In the genomic region with DNA sequence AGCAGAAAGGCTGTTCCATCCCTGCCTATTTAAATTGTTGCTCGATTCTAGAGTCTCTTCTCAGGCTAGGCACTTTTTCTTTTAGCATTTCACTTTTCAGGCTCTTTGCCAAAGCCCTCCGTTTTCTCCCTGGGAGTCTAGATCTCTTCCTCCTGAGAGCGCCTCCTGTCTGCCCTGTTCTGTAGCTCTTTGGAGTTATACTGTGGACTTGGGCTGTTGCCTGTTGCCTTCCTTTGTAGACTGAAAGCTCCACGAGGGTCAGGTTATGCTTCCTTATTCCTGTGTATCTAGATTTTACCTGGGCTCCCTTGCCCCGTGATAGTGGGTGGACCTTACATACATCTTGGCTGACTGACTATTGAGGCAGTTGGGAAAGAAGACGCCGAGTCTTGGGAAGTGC, we compare ENCODE assay signal across 12 mouse cellular contexts. TPM values are rescaled to one million over a fixed set of nuclear protein-coding genes. Genes with fewer than 3 reads are reported as not detected.
DNase-seq lines count a peak whose midpoint lies in the region; ATAC-seq and TF ChIP-seq lines count a peak whose summit lies in the region.
"Had no signal": no experiment of that assay in that cellular context is flagged by ENCODE, and none has a peak within 500 bp of the region (broad histone marks: within the 10 kb centered on the region; RNA-seq: fewer than 3 reads in every experiment).

No protein-coding gene starts in this region.

- TF ChIP-seq POLR2A in brain, embryonic 14.5 days (IDR thresholded peaks at IDR 0.05; ENCODE audit: borderline replicate concordance, extremely low read depth, insufficient read depth, insufficient read length, poor library complexity, severe bottlenecking) = no peak

- no peak overlapping the region for H3K4me2 ChIP-seq in kidney, embryonic 14.5 days (replicated peaks; ENCODE audit: low read depth, low read length)
- peak overlapping the region; percentile 45 for H3K4me2 ChIP-seq in forebrain, embryonic 13.5 days
- H3K4me2 ChIP-seq in midbrain, embryonic 15.5 days = no peak overlapping the region; the same call in 1 of the 2 replicates
- H3K4me2 ChIP-seq in liver, embryonic 12.5 days = no peak overlapping the region
- no peak overlapping the region for H3K4me2 ChIP-seq in heart, embryonic 11.5 days
- H3K4me2 ChIP-seq: lung, embryonic 15.5 days had no signal

- WGBS in kidney, embryonic 14.5 days = 55% methylated on average over 7 of the region's 7 CpGs
- 22% methylated on average over 7 of the region's 7 CpGs for WGBS in forebrain, embryonic 13.5 days
- WGBS in midbrain, embryonic 15.5 days = 25% methylated on average over 7 of the region's 7 CpGs
- WGBS in liver, embryonic 12.5 days (ENCODE audit: insufficient replicate concordance) = 68% methylated on average over 7 of the region's 7 CpGs
- 65% methylated on average over 7 of the region's 7 CpGs for WGBS in heart, embryonic 11.5 days (ENCODE audit: insufficient replicate concordance)

- no peak for ATAC-seq in kidney, embryonic 14.5 days (ENCODE audit: low FRiP score, low TSS enrichment)
- no peak for ATAC-seq in forebrain, embryonic 13.5 days
- ATAC-seq in midbrain, embryonic 15.5 days (replicated peaks) = no peak
- no peak for ATAC-seq in liver, embryonic 12.5 days
- no peak for ATAC-seq in heart, embryonic 11.5 days (replicated peaks; ENCODE audit: insufficient number of reproducible peaks, low FRiP score, low TSS enrichment)
- ATAC-seq: inflammation-experienced regulatory T-cells, adult 6 months had no signal

- peaks cover 8% of the 10 kb centered on the region; the same call in 1 of the 2 replicates for H3K36me3 ChIP-seq in kidney, embryonic 14.5 days (ENCODE audit: control insufficient read depth, insufficient read depth, low read length)
- peaks cover 16% of the 10 kb centered on the region for H3K36me3 ChIP-seq in forebrain, embryonic 13.5 days (ENCODE audit: poor library complexity, severe bottlenecking)
- peaks cover 3% of the 10 kb centered on the region; the same call in 1 of the 2 replicates for H3K36me3 ChIP-seq in midbrain, embryonic 15.5 days (replicated peaks)
- H3K36me3 ChIP-seq in liver, embryonic 12.5 days = peaks cover 14% of the 10 kb centered on the region
- H3K36me3 ChIP-seq in heart, embryonic 11.5 days (ENCODE audit: control insufficient read depth, insufficient read depth, low read length) = peaks cover 4% of the 10 kb centered on the region

- no peak for DNase-seq in kidney, adult 18-20 months
- peak; percentile 49 for DNase-seq in brain, embryonic 14.5 days (ENCODE audit: low read depth)
- no peak for DNase-seq in urinary bladder, adult 18-20 months (ENCODE audit: low spot score in 2 of 2)
- DNase-seq: right cerebral cortex, postnatal 25 days had no signal

- no peak overlapping the region for H3K9ac ChIP-seq in kidney, embryonic 14.5 days (ENCODE audit: low read depth, low read length)
- 0 out of 2 replicates have a peak overlapping the region, but pooled peaks have one; percentile 30 for H3K9ac ChIP-seq in forebrain, embryonic 13.5 days
- H3K9ac ChIP-seq in midbrain, embryonic 15.5 days = no peak overlapping the region
- H3K9ac ChIP-seq in liver, embryonic 12.5 days = no peak overlapping the region
- no peak overlapping the region for H3K9ac ChIP-seq in heart, embryonic 11.5 days (ENCODE audit: low read depth, low read length)
- H3K9ac ChIP-seq: lung, embryonic 15.5 days had no signal

- H3K27me3 ChIP-seq in kidney, embryonic 14.5 days (ENCODE audit: control insufficient read depth, insufficient read depth, low read length) = no peaks in the 10 kb centered on the region
- H3K27me3 ChIP-seq in forebrain, embryonic 13.5 days = peaks cover 9% of the 10 kb centered on the region
- peaks cover 9% of the 10 kb centered on the region; the same call in 1 of the 2 replicates for H3K27me3 ChIP-seq in midbrain, embryonic 15.5 days (replicated peaks)
- no peaks in the 10 kb centered on the region for H3K27me3 ChIP-seq in liver, embryonic 12.5 days (replicated peaks)
- no peaks in the 10 kb centered on the region for H3K27me3 ChIP-seq in heart, embryonic 11.5 days (ENCODE audit: control insufficient read depth, insufficient read depth, low read length)
- H3K27me3 ChIP-seq: lung, embryonic 15.5 days had no signal

- H3K4me3 ChIP-seq in kidney, embryonic 14.5 days (ENCODE audit: low read length) = no peak overlapping the region
- no peak overlapping the region for H3K4me3 ChIP-seq in forebrain, embryonic 13.5 days
- no peak overlapping the region for H3K4me3 ChIP-seq in midbrain, embryonic 15.5 days
- no peak overlapping the region for H3K4me3 ChIP-seq in liver, embryonic 12.5 days
- H3K4me3 ChIP-seq in heart, embryonic 11.5 days (ENCODE audit: low read depth, low read length) = no peak overlapping the region
- H3K4me3 ChIP-seq: erythroblast, embryonic 14.5 days; lung, embryonic 15.5 days had no signal

- peak overlapping the region; percentile 25; the same call in 1 of the 2 replicates for H3K27ac ChIP-seq in kidney, embryonic 14.5 days (ENCODE audit: low read depth, low read length)
- peak overlapping the region; percentile 68 for H3K27ac ChIP-seq in forebrain, embryonic 13.5 days
- peak overlapping the region; percentile 38; the same call in 1 of the 2 replicates for H3K27ac ChIP-seq in midbrain, embryonic 15.5 days
- no peak overlapping the region for H3K27ac ChIP-seq in liver, embryonic 12.5 days
- H3K27ac ChIP-seq in heart, embryonic 11.5 days (ENCODE audit: low read depth, low read length) = no peak overlapping the region
- H3K27ac ChIP-seq: lung, embryonic 15.5 days had no signal

- H3K4me1 ChIP-seq in kidney, embryonic 14.5 days (ENCODE audit: control insufficient read depth, insufficient read depth, low read length) = peaks cover 17% of the 10 kb centered on the region; the same call in 1 of the 2 replicates
- H3K4me1 ChIP-seq in forebrain, embryonic 13.5 days = peaks cover 49% of the 10 kb centered on the region
- peaks cover 31% of the 10 kb centered on the region for H3K4me1 ChIP-seq in midbrain, embryonic 15.5 days
- H3K4me1 ChIP-seq in liver, embryonic 12.5 days = peaks cover 37% of the 10 kb centered on the region
- H3K4me1 ChIP-seq in heart, embryonic 11.5 days (ENCODE audit: control insufficient read depth, insufficient read depth, low read length) = no peaks in the 10 kb centered on the region

- no peaks in the 10 kb centered on the region for H3K9me3 ChIP-seq in kidney, embryonic 14.5 days (ENCODE audit: control insufficient read depth, low read length)
- no peaks in the 10 kb centered on the region for H3K9me3 ChIP-seq in forebrain, embryonic 13.5 days (replicated peaks)
- H3K9me3 ChIP-seq in midbrain, embryonic 15.5 days = no peaks in the 10 kb centered on the region
- H3K9me3 ChIP-seq in liver, embryonic 12.5 days (replicated peaks) = no peaks in the 10 kb centered on the region
- no peaks in the 10 kb centered on the region for H3K9me3 ChIP-seq in heart, embryonic 11.5 days (replicated peaks; ENCODE audit: control insufficient read depth, low read length)
- H3K9me3 ChIP-seq: lung, embryonic 15.5 days had no signal

- TF ChIP-seq CTCF in brain, embryonic 14.5 days (IDR thresholded peaks at IDR 0.05; ENCODE audit: borderline replicate concordance, extremely low read depth, insufficient read depth, insufficient read length) = no peak

RNA-seq across cellular contexts. Expression of a gene that starts 4.3 kb away (rescaled TPM):
- polyA plus RNA-seq in kidney, embryonic 14.5 days (2014; fragmentation: Nextera tagmentation; extraction: Ambion mirVana) = 9.1 and 10.4 TPM in 2 replicates
- polyA plus RNA-seq in brain, embryonic 14.5 days (2012; rRNA removed) = 15.0 and 16.9 TPM in 2 replicates
- 4.6 and 5.6 TPM in 2 replicates for polyA plus RNA-seq in forebrain, embryonic 13.5 days (2015; fragmentation: Nextera tagmentation; extraction: Ambion mirVana)
- 18.3 and 19.6 TPM in 2 replicates for polyA plus RNA-seq in midbrain, embryonic 15.5 days (2015; fragmentation: Nextera tagmentation; extraction: Ambion mirVana)
- polyA plus RNA-seq in liver, embryonic 12.5 days (2016; fragmentation: Nextera tagmentation; extraction: Ambion mirVana) = 7.8 and 8.6 TPM in 2 replicates
- 7.4 and 8.1 TPM in 2 replicates for polyA plus RNA-seq in heart, embryonic 11.5 days (2014; fragmentation: Nextera tagmentation; extraction: Ambion mirVana)

RNA-seq across cellular contexts. Expression of a gene that starts 40.9 kb away (rescaled TPM):
- polyA plus RNA-seq in kidney, embryonic 14.5 days (2014; fragmentation: Nextera tagmentation; extraction: Ambion mirVana) = not detected in 2 replicates
- not detected in 2 replicates for polyA plus RNA-seq in brain, embryonic 14.5 days (2012; rRNA removed)
- not detected in 2 replicates for polyA plus RNA-seq in forebrain, embryonic 13.5 days (2015; fragmentation: Nextera tagmentation; extraction: Ambion mirVana)
- not detected in 2 replicates for polyA plus RNA-seq in midbrain, embryonic 15.5 days (2015; fragmentation: Nextera tagmentation; extraction: Ambion mirVana)
- 2.8 and 3.5 TPM in 2 replicates for polyA plus RNA-seq in liver, embryonic 12.5 days (2016; fragmentation: Nextera tagmentation; extraction: Ambion mirVana)
- polyA plus RNA-seq in heart, embryonic 11.5 days (2014; fragmentation: Nextera tagmentation; extraction: Ambion mirVana) = 0.42 and 0.52 TPM in 2 replicates
- polyA plus RNA-seq: erythroblast, embryonic 14.5 days; inflammation-experienced regulatory T-cells, adult 6 months had no signal

RNA-seq across cellular contexts. Expression of a gene that starts 45.4 kb away (rescaled TPM):
- 231 and 247 TPM in 2 replicates for polyA plus RNA-seq in kidney, embryonic 14.5 days (2014; fragmentation: Nextera tagmentation; extraction: Ambion mirVana)
- 158 and 181 TPM in 2 replicates for polyA plus RNA-seq in brain, embryonic 14.5 days (2012; rRNA removed)
- 238 and 247 TPM in 2 replicates for polyA plus RNA-seq in forebrain, embryonic 13.5 days (2015; fragmentation: Nextera tagmentation; extraction: Ambion mirVana)
- polyA plus RNA-seq in midbrain, embryonic 15.5 days (2015; fragmentation: Nextera tagmentation; extraction: Ambion mirVana) = 245 TPM in 2 replicates
- 138 and 139 TPM in 2 replicates for polyA plus RNA-seq in liver, embryonic 12.5 days (2016; fragmentation: Nextera tagmentation; extraction: Ambion mirVana)
- 413 and 460 TPM in 2 replicates for polyA plus RNA-seq in heart, embryonic 11.5 days (2014; fragmentation: Nextera tagmentation; extraction: Ambion mirVana)

Comparison
In these comparisons a context has a peak if more than half of its experiments do, and no peak if none do; other contexts are left out.
1. H3K27ac ChIP-seq: peak in kidney, embryonic 14.5 days (single experiment), forebrain, embryonic 13.5 days (single experiment) and midbrain, embryonic 15.5 days (single experiment); none in liver, embryonic 12.5 days (single experiment) and heart, embryonic 11.5 days (single experiment).